Mouse (Mus musculus) spleen, adult 2 months (tissue): ENCODE data around the gene Tm4sf1.

Source experiments
- CTCF ChIP-seq: fragments of 200-500 bp; IDR thresholded peaks from 2 replicates; pipeline ENCODE4 v1.5.1; 2011; ENCODE audit warnings: mild to moderate bottlenecking, inconsistent platforms; ENCODE audit not compliant: insufficient read depth, insufficient read length, insufficient replicate concordance; ENCODE audit errors: extremely low read depth
- POLR2A ChIP-seq: fragments of 200-500 bp; IDR thresholded peaks from 2 replicates; pipeline ENCODE4 v1.6.1; 2011; ENCODE audit warnings: low read depth, low read length, inconsistent platforms

- TF ChIP-seq CTCF (no peak), POLR2A (no peak)
Measured at GRCm38 (mm10) chr3:57293925-57294324, 7.9 kb downstream of the Tm4sf1 start.
